Mouse (Mus musculus): ENCODE measurements around the gene Psen2.

GRCm38 (mm10) chr1:180193391-180193935, 69.8 kb downstream of the Psen2 start:
- TF ChIP-seq CTCF (IDR thresholded peaks at IDR 0.05; ENCODE audit: low read depth) (no peak), EP300 (IDR thresholded peaks at IDR 0.05; ENCODE audit: low read depth) (no peak)
